Mouse (Mus musculus): Measurements from ENCODE around the gene Gm26897.

Gene Gm26897

GRCm38 (mm10) chr5:111733851-111734250 is at the start of gene Gm26897:
Gene Gm26897, plus strand, starts transcription at chr5:111733924.
- peak; percentile 14 for DNase-seq (ENCODE audit: low read depth, low spot score)

GRCm38 (mm10) chr5:111687370-111687769 is 46.4 kb upstream of the Gm26897 start:
- DNase-seq (ENCODE audit: low read depth, low spot score), result no peak

- DNase-seq (ENCODE audit: low read depth, low spot score), result no peak
Measured at GRCm38 (mm10) chr5:111688584-111688983, 45.1 kb upstream of the Gm26897 start.

GRCm38 (mm10) chr5:111697996-111698395 is 35.7 kb upstream of the Gm26897 start:
- DNase-seq (ENCODE audit: low read depth, low spot score), result no peak

- DNase-seq (ENCODE audit: low read depth, low spot score), result no peak
Measured at GRCm38 (mm10) chr5:111699711-111700303, 33.9 kb upstream of the Gm26897 start.

DNA sequence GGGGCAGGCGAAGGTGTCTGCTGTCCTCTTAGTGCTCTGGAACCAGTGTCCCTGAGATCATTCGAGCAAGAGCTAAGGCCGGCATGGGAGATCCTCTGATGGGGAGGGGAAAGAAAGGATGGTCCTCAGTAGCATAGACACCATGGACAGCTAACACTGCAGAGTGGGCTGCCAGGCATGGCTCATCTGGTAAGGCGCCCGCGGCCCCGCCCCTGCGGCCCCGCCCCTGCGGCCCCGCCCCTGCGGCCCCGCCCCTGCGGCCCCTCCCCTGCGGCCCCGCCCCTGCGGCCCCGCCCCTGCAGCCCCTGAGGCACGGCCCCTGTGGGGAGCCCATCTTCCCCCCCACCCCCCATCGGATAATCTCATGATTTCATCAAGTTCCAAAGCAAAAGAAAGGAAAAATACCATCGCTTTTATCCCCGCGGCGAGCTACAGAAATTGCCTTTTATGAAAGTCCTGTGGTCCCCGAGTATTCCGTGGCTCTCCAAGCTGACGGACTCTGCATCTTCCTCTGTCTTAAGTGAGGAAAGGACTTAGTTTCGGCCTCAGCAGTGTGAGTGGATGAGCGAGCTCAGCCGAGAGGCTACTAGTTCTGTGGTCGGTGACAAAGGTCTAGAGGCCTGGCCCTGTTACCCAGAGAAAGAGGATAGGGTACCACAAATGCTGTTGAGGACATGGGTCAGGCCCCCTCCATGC is 31.9 kb upstream of the Gm26897 start:
- no peak for DNase-seq (ENCODE audit: low read depth, low spot score)

DNA sequence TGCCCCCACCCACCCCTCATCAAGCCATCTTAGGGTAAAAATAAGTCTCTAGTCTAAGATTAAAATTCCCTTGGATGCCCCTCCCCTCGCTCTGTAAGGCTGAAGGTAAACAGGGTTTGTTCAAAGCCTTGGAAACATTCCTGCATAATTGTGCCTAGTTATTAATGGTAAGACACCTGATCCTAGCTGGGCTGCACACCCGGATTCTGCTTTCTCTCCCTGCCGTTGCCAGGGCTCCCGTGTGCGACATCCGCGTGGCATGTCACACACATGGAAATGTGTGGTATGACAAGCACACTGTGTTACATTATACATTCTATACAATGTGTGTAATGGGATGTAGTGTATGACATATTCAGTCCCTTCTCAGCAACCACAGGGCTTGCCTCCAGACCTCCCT is 30.1 kb upstream of the Gm26897 start:
- DNase-seq (ENCODE audit: low read depth, low spot score), result no peak

GRCm38 (mm10) chr5:111704326-111704725 is 29.4 kb upstream of the Gm26897 start:
- no peak for DNase-seq (ENCODE audit: low read depth, low spot score)

GRCm38 (mm10) chr5:111709195-111709901 is 24.4 kb upstream of the Gm26897 start:
- no peak for DNase-seq (ENCODE audit: low read depth, low spot score)

- no peak for DNase-seq (ENCODE audit: low read depth, low spot score)
Measured at GRCm38 (mm10) chr5:111719018-111719417, 14.7 kb upstream of the Gm26897 start.

GRCm38 (mm10) chr5:111720726-111721125 is 13.0 kb upstream of the Gm26897 start:
- no peak for DNase-seq (ENCODE audit: low read depth, low spot score)

DNA sequence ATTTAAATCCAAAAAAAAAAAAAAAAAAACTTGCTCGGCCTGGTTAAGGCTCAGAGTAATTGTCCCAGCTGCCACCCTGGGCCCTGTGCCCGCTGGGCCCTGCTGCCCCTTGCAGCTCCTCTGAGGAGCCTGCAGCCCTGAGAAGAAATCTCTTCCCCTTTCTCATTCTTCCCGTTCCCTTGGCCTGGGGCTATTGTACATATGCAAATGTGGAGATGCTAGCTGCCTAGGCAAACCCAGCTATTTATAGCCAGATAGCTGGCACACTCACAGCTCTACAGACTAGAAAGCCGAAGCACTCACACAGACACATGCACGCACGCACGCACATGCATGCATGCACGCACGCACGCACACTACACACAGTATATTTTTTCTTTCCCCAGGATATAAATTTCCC is 9.0 kb upstream of the Gm26897 start:
- no peak for DNase-seq (ENCODE audit: low read depth, low spot score)

DNA sequence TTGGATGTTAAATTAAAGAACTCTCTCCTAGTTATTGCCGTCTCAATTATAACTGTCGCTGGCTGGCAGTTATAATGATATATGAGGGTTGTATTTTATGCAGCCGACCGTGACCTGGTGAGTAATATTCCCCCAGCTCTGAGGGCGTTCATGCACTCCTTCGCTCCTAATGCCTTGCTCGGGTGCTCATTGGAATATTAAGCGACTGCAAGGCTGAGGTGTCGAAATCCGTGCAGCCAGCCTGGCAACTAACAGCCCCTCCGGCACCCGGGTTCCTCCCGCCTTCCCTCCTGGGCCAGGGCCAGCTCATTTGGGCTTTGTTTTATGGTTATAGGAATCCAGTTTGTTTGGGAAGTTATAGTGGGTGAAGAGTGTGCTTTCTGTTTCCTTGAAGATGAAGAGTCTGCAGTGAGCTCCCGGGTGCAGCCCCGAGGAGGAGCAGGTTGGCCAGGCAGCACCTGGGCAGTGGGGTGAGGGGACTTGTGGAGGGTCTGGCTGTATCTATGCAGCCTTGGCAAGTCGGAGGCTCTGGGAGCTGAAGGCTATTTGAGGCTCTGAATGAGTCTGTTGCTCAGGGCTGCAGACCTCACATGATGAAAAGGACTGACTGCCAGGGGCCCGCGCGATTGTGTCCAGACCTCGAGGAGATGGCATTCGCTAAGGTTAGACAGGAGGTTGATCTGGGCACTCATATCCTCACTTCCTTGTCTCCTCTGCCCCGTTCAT is 8.4 kb upstream of the Gm26897 start:
- no peak for DNase-seq (ENCODE audit: low read depth, low spot score)

- no peak for DNase-seq (ENCODE audit: low read depth, low spot score)
Measured at GRCm38 (mm10) chr5:111728411-111728810, 5.3 kb upstream of the Gm26897 start.

DNA sequence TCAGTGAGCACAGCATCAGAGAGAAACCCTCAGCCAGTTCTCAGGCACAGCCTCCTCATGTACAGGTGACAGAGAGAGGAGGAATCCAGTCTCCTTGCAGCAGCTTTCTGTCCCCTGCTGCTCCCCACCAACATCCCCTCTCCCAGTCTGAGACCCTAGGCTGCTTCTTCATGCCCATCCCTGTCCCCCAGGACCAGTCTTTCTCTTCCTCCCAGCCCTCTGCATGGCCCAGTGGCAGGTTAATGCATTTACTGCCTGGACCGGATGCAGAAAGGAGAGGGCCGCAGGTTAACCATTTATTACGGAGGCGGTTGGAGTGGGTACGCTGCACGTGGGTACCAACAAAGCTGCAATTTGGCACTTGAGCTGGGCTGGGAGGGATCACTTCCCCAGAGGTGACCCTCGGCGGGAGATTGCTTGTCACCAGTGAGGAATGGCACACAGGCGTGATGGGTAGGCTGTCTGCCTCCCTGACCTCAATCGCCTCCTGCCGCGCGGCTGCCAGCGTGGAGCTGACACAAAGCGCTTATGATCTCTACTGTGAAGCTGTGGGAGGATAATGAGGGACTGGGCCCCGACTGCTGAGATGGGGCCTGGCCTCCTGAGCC is 3.1 kb upstream of the Gm26897 start:
- DNase-seq (ENCODE audit: low read depth, low spot score), result no peak

DNA sequence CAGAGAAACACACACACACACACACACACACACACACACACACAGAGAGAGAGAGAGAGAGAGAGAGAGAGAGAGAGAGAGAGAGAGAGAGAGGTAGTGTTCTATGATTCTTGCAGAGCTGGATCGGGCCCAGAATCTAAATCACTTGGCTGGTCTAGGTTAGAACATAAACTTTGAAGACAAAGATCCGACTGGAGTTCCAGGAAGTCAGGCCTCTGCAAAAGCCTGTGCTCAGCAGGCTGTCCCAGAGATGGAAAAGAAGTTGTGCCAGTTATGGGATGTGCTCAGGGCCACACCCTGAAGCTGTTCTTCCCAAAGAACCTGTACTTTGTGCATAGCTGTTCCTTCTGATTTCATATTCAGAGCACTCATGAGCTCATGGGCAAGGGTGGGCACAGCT is 1.5 kb upstream of the Gm26897 start:
- DNase-seq (ENCODE audit: low read depth, low spot score), result no peak

- DNase-seq (ENCODE audit: low read depth, low spot score), result no peak
Measured at GRCm38 (mm10) chr5:111739480-111739879, 5.8 kb downstream of the Gm26897 start.

- DNase-seq (ENCODE audit: low read depth, low spot score), result no peak
Measured at GRCm38 (mm10) chr5:111740384-111741275, 6.9 kb downstream of the Gm26897 start.

- DNase-seq (ENCODE audit: low read depth, low spot score), result no peak
Measured at GRCm38 (mm10) chr5:111741352-111741751, 7.6 kb downstream of the Gm26897 start.

- DNase-seq (ENCODE audit: low read depth, low spot score), result no peak
Measured at GRCm38 (mm10) chr5:111742290-111742898, 8.7 kb downstream of the Gm26897 start.
